Mouse (Mus musculus): ENCODE data around the gene Plcb1. TPM values are rescaled to one million over a fixed set of nuclear protein-coding genes. Genes with fewer than 3 reads are reported as not detected.
A peak's percentile ranks its signal among the peaks of the same experiment; 100 is the strongest.

Plcb1 gene
- total RNA-seq, 1 experiment from 2014 or later = 1.3 TPM

GRCm38 (mm10) chr2:135278506-135278905 is 492.6 kb downstream of the Plcb1 start:
- no peak for ATAC-seq (replicated peaks in 1 of 2; ENCODE audit: insufficient read depth in 1 of 2, low FRiP score in 2 of 2, low TSS enrichment in 1 of 2, low read depth in 1 of 2, poor library complexity in 2 of 2, severe bottlenecking in 2 of 2)

GRCm38 (mm10) chr2:135279026-135279425 is 493.2 kb downstream of the Plcb1 start:
- no peak for ATAC-seq (replicated peaks in 1 of 2; ENCODE audit: insufficient read depth in 1 of 2, low FRiP score in 2 of 2, low TSS enrichment in 1 of 2, low read depth in 1 of 2, poor library complexity in 2 of 2, severe bottlenecking in 2 of 2)

- peak in 1 of 2 experiments; percentile 42; a peak in 1 of 4 replicates for ATAC-seq (replicated peaks in 1 of 2; ENCODE audit: insufficient read depth in 1 of 2, low FRiP score in 2 of 2, low TSS enrichment in 1 of 2, low read depth in 1 of 2, poor library complexity in 2 of 2, severe bottlenecking in 2 of 2)
These were observed 497.9 kb downstream of the Plcb1 start for GRCm38 (mm10) chr2:135283783-135284182.

- no peak for ATAC-seq (replicated peaks in 1 of 2; ENCODE audit: insufficient read depth in 1 of 2, low FRiP score in 2 of 2, low TSS enrichment in 1 of 2, low read depth in 1 of 2, poor library complexity in 2 of 2, severe bottlenecking in 2 of 2)
These were observed 510.4 kb downstream of the Plcb1 start for GRCm38 (mm10) chr2:135296184-135296769.

- no peak for ATAC-seq (replicated peaks in 1 of 2; ENCODE audit: insufficient read depth in 1 of 2, low FRiP score in 2 of 2, low TSS enrichment in 1 of 2, low read depth in 1 of 2, poor library complexity in 2 of 2, severe bottlenecking in 2 of 2)
These were observed 514.6 kb downstream of the Plcb1 start for GRCm38 (mm10) chr2:135300480-135300879.

- ATAC-seq (replicated peaks in 1 of 2; ENCODE audit: insufficient read depth in 1 of 2, low FRiP score in 2 of 2, low TSS enrichment in 1 of 2, low read depth in 1 of 2, poor library complexity in 2 of 2, severe bottlenecking in 2 of 2) = no peak
These were observed 516.6 kb downstream of the Plcb1 start for GRCm38 (mm10) chr2:135302483-135302882.

- no peak for ATAC-seq (replicated peaks in 1 of 2; ENCODE audit: insufficient read depth in 1 of 2, low FRiP score in 2 of 2, low TSS enrichment in 1 of 2, low read depth in 1 of 2, poor library complexity in 2 of 2, severe bottlenecking in 2 of 2)
These were observed 519.3 kb downstream of the Plcb1 start for GRCm38 (mm10) chr2:135305186-135305585.

GRCm38 (mm10) chr2:135305736-135306471 is 520.0 kb downstream of the Plcb1 start:
- no peak for ATAC-seq (replicated peaks in 1 of 2; ENCODE audit: insufficient read depth in 1 of 2, low FRiP score in 2 of 2, low TSS enrichment in 1 of 2, low read depth in 1 of 2, poor library complexity in 2 of 2, severe bottlenecking in 2 of 2)

- no peak for ATAC-seq (replicated peaks in 1 of 2; ENCODE audit: insufficient read depth in 1 of 2, low FRiP score in 2 of 2, low TSS enrichment in 1 of 2, low read depth in 1 of 2, poor library complexity in 2 of 2, severe bottlenecking in 2 of 2)
These were observed 520.6 kb downstream of the Plcb1 start for GRCm38 (mm10) chr2:135306472-135306771.

GRCm38 (mm10) chr2:135307787-135308186 is 521.9 kb downstream of the Plcb1 start:
- ATAC-seq (replicated peaks in 1 of 2; ENCODE audit: insufficient read depth in 1 of 2, low FRiP score in 2 of 2, low TSS enrichment in 1 of 2, low read depth in 1 of 2, poor library complexity in 2 of 2, severe bottlenecking in 2 of 2) = no peak

GRCm38 (mm10) chr2:135315980-135316379 is 530.1 kb downstream of the Plcb1 start:
- ATAC-seq (replicated peaks in 1 of 2; ENCODE audit: insufficient read depth in 1 of 2, low FRiP score in 2 of 2, low TSS enrichment in 1 of 2, low read depth in 1 of 2, poor library complexity in 2 of 2, severe bottlenecking in 2 of 2) = no peak

- no peak for ATAC-seq (replicated peaks in 1 of 2; ENCODE audit: insufficient read depth in 1 of 2, low FRiP score in 2 of 2, low TSS enrichment in 1 of 2, low read depth in 1 of 2, poor library complexity in 2 of 2, severe bottlenecking in 2 of 2)
These were observed 532.3 kb downstream of the Plcb1 start for GRCm38 (mm10) chr2:135318136-135318535.

GRCm38 (mm10) chr2:135323276-135323954 is 537.5 kb downstream of the Plcb1 start:
- ATAC-seq (replicated peaks in 1 of 2; ENCODE audit: insufficient read depth in 1 of 2, low FRiP score in 2 of 2, low TSS enrichment in 1 of 2, low read depth in 1 of 2, poor library complexity in 2 of 2, severe bottlenecking in 2 of 2) = 0 out of 4 replicates have a peak, but pooled peaks of 1 of the 2 experiments have one; percentile 9

GRCm38 (mm10) chr2:135323955-135324302 is 538.1 kb downstream of the Plcb1 start:
- peak; percentile 58 to 63 for ATAC-seq (replicated peaks in 1 of 2; ENCODE audit: insufficient read depth in 1 of 2, low FRiP score in 2 of 2, low TSS enrichment in 1 of 2, low read depth in 1 of 2, poor library complexity in 2 of 2, severe bottlenecking in 2 of 2)

GRCm38 (mm10) chr2:135328756-135329155 is 542.9 kb downstream of the Plcb1 start:
- peak; percentile 86 to 87 for ATAC-seq (replicated peaks in 1 of 2; ENCODE audit: insufficient read depth in 1 of 2, low FRiP score in 2 of 2, low TSS enrichment in 1 of 2, low read depth in 1 of 2, poor library complexity in 2 of 2, severe bottlenecking in 2 of 2)

- ATAC-seq (replicated peaks in 1 of 2; ENCODE audit: insufficient read depth in 1 of 2, low FRiP score in 2 of 2, low TSS enrichment in 1 of 2, low read depth in 1 of 2, poor library complexity in 2 of 2, severe bottlenecking in 2 of 2) = peak; percentile 70 to 89
These were observed 544.1 kb downstream of the Plcb1 start for GRCm38 (mm10) chr2:135329782-135330545.

- ATAC-seq (replicated peaks in 1 of 2; ENCODE audit: insufficient read depth in 1 of 2, low FRiP score in 2 of 2, low TSS enrichment in 1 of 2, low read depth in 1 of 2, poor library complexity in 2 of 2, severe bottlenecking in 2 of 2) = no peak
These were observed 546.0 kb downstream of the Plcb1 start for GRCm38 (mm10) chr2:135331868-135332267.

GRCm38 (mm10) chr2:135356311-135356710 is 570.4 kb downstream of the Plcb1 start:
- ATAC-seq (replicated peaks in 1 of 2; ENCODE audit: insufficient read depth in 1 of 2, low FRiP score in 2 of 2, low TSS enrichment in 1 of 2, low read depth in 1 of 2, poor library complexity in 2 of 2, severe bottlenecking in 2 of 2) = no peak
